Mouse (Mus musculus) kidney, postnatal 0 days (tissue): Measurements from ENCODE around the gene Hdgf. TPM values are rescaled to one million over a fixed set of nuclear protein-coding genes. Genes with fewer than 3 reads are reported as not detected.

Experiments used
- ATAC-seq: fragments of 200-750 bp; cut with Nextera tagmentation; replicated peaks from 2 replicates; pipeline ENCODE4 v1.8.0; 2017; ENCODE audit warnings: low read depth, moderate number of reproducible peaks, moderate TSS enrichment, moderate library complexity; ENCODE audit not compliant: low FRiP score
- DNase-seq: peaks from one replicate; pipeline ENCODE4 v3.0.0-alpha.2; 2016; ENCODE audit warnings: low spot score
- H3K27ac ChIP-seq: fragments of 300-500 bp; sonication (generic); 2 replicates; pipeline ENCODE4 v1.5.1; 2014; ENCODE audit warnings: mild to moderate bottlenecking
- H3K27me3 ChIP-seq: fragments of 300-500 bp; sonication (generic); 2 replicates; pipeline ENCODE4 v1.6.1; 2014; ENCODE audit warnings: low read length, mixed read lengths; ENCODE audit not compliant: insufficient read depth
- H3K36me3 ChIP-seq: fragments of 300-500 bp; sonication (generic); 2 replicates; pipeline ENCODE4 v1.6.1; 2014; ENCODE audit warnings: low read length, mixed read lengths; ENCODE audit not compliant: insufficient read depth
- H3K4me1 ChIP-seq: fragments of 300-500 bp; sonication (generic); replicated peaks from 2 replicates; pipeline ENCODE4 v1.6.1; 2014; ENCODE audit warnings: antibody characterized with exemption, low read length, mixed read lengths; ENCODE audit not compliant: insufficient read depth
- H3K4me2 ChIP-seq: fragments of 300-500 bp; sonication (generic); 2 replicates; pipeline ENCODE4 v1.6.1; 2014; ENCODE audit warnings: mild to moderate bottlenecking, low read length, moderate library complexity, mixed read lengths
- H3K4me3 ChIP-seq: fragments of 300-500 bp; sonication (generic); replicated peaks from 2 replicates; pipeline ENCODE4 v1.5.1; 2014; ENCODE audit warnings: low read depth, low read length
- H3K9ac ChIP-seq: fragments of 300-500 bp; sonication (generic); 2 replicates; pipeline ENCODE4 v1.6.1; 2014; ENCODE audit warnings: low read depth, low read length
- H3K9me3 ChIP-seq: fragments of 300-500 bp; sonication (generic); replicated peaks from 2 replicates; pipeline ENCODE4 v1.6.1; 2016; ENCODE audit warnings: low read length, inconsistent platforms, mixed read lengths
- CTCF ChIP-seq: IDR thresholded peaks from 2 replicates; pipeline ENCODE4 v1.5.1; 2016; ENCODE audit warnings: antibody characterized with exemption, low read depth, mild to moderate bottlenecking, moderate library complexity
- WGBS: fragments of 180-500 bp; shearing (Covaris S2); extraction: QIAGEN DNeasy Blood & Tissue Kit; methylation state at CpG from one replicate; pipeline ENCODE4 v1.1.7; 2014; 5-methylcytosine and 5-hydroxymethylcytosine counted together
- polyA plus RNA-seq: library from polyadenylated mRNA; unstranded; fragments of >200 nt; fragmentation: Nextera tagmentation; extraction: Ambion mirVana; gene quantifications from 2 replicates; pipeline ENCODE4 v1.2.1, GENCODE M21; 2015

Gene Hdgf
- polyA plus RNA-seq, 1 experiment from 2014 or later: 193 TPM

DNA sequence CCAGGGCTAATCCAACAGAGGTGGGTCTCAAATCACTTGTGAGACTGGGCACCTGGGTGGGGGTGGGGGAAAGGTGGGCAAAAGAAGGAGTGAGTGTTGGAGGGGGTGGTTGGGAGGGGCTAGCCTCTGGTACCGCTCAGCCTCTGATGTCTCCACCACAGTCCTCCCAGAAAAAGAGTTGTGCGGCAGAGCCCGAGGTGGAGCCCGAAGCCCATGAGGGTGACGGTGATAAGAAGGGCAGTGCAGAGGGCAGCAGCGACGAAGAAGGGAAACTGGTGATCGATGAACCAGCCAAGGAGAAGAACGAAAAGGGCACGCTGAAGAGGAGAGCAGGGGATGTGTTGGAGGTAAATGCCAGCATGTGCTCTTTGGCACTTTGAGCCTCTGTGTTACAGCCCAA, 7.8 kb downstream of the Hdgf start:
- TF ChIP-seq CTCF: no peak
- ATAC-seq (no peak), DNase-seq (no peak)
- WGBS: 91% methylated on average over 10 of the region's 10 CpGs
- Histone ChIP-seq H3K36me3 (peaks cover 37% of the 10 kb centered on the region), H3K4me2 (no peak overlapping the region), H3K27ac (no peak overlapping the region), H3K9me3 (no peaks in the 10 kb centered on the region), H3K4me1 (peaks cover 19% of the 10 kb centered on the region), H3K4me3 (no peak overlapping the region), H3K9ac (no peak overlapping the region), H3K27me3 (no peaks in the 10 kb centered on the region)

DNA sequence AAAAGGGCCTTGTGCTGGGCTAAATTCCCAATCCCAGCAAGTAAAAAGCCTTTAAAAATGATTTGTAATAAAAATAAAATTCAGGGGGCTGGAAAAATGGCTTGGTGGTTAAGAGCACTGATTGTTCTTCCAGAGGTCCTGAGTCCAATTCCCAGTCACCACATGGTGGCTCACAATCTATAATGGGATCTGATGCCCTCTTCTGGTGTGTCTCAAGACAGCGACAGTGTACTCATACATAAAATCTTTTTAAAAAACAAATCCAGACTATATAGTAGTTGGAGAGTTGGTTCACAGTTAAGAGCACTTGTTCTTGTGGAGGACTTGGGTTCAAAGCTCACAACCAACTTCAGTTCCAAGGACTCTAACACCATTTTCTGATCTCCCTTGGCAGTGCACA, 10.9 kb downstream of the Hdgf start:
- ATAC-seq (no peak), DNase-seq (no peak)
- Histone ChIP-seq H3K4me1 (peaks cover 4% of the 10 kb centered on the region; the same call in 1 of the 2 replicates), H3K4me2 (no peak overlapping the region), H3K27ac (no peak overlapping the region), H3K36me3 (peaks cover 38% of the 10 kb centered on the region), H3K9me3 (no peaks in the 10 kb centered on the region), H3K27me3 (no peaks in the 10 kb centered on the region), H3K4me3 (no peak overlapping the region), H3K9ac (no peak overlapping the region)
- WGBS: 92% methylated on average over 1 of the region's 1 CpGs
- TF ChIP-seq CTCF: peak; percentile 37; the same call in 1 of the 2 replicates

DNA sequence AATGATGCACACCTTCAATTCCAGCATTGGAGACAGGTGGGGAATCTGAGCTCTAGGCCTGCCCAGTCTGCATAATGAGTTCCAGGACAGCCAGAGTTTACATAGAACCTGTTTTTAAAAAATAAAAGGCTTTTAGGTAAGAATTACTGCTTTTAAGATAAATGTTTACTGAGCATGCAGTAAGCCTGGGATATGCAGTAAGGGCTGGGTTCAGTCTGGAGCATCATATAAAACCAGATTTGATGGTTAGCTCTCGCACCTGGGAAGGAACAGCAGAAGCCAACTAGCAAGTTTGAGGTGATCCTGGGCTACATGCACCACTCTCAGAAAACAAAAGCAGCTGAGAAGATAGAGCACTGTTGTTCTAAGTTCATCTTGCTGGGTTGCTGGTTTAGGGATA, 12.4 kb downstream of the Hdgf start:
- Histone ChIP-seq H3K9ac (no peak overlapping the region), H3K9me3 (no peaks in the 10 kb centered on the region), H3K27ac (no peak overlapping the region), H3K4me2 (peak overlapping the region; percentile 22; the same call in 1 of the 2 replicates), H3K4me3 (no peak overlapping the region), H3K27me3 (no peaks in the 10 kb centered on the region), H3K36me3 (peaks cover 49% of the 10 kb centered on the region), H3K4me1 (peaks cover 4% of the 10 kb centered on the region; the same call in 1 of the 2 replicates)
- WGBS: 97% methylated on average over 1 of the region's 1 CpGs
- TF ChIP-seq CTCF: no peak
- ATAC-seq (no peak), DNase-seq (no peak)

DNA sequence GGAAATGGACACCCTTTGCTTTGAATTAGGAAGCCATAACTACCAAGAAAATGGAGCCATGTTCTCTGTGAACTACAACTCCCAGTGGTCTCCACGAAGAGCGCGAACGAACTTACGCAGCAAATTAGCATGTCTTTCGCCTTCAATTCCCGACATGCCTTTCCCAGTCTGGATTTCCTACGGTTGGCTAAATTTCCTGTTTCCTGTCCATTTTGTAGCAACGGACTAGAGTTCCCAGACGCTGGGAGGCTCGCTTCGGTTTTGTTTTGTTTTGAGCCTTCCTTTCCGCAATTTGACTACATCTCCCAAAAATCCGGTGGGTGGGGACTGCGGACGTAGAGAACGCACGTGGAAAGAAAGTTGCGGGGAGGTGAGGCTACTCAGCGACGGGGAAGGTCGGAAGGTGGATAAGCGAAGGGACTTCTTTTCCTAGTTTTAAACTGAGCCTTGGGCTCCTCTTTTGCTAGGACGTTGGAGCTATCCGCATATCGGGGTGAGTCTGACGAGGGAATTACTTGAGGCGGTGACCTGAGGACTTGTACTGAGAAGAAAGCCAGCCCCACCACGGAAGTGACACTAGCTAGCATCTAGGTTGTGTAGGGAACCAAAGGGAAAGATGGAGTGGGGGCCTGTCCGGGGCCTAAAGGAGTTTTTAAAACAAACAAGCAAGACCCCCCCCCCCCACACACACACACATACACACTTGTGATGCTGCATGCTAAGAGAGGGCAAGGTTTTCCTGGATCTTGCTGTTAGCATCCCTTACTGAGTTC, 13.4 kb downstream of the Hdgf start, which contains the start of gene Mrpl24:
TSS of gene Mrpl24 (plus strand) at position 171 of the 773 bp plus-strand sequence.
- Histone ChIP-seq H3K27ac (peak within 1 kb of the TSS; percentile 90), H3K4me1 (peaks cover 4% of the 10 kb centered on the region; the same call in 1 of the 2 replicates), H3K27me3 (no peaks in the 10 kb centered on the region), H3K9me3 (no peaks in the 10 kb centered on the region), H3K36me3 (peaks cover 53% of the 10 kb centered on the region), H3K4me2 (peak within 1 kb of the TSS; percentile 72), H3K4me3 (peak within 1 kb of the TSS; percentile 59), H3K9ac (peak within 1 kb of the TSS; percentile 73)
- TF ChIP-seq CTCF: 0 out of 2 replicates have a peak, but pooled peaks have one; percentile 1
- under 1% methylated on average over 30 of the region's 30 CpGs for WGBS
- ATAC-seq (peak; percentile 84), DNase-seq (peak; percentile 98)

DNA sequence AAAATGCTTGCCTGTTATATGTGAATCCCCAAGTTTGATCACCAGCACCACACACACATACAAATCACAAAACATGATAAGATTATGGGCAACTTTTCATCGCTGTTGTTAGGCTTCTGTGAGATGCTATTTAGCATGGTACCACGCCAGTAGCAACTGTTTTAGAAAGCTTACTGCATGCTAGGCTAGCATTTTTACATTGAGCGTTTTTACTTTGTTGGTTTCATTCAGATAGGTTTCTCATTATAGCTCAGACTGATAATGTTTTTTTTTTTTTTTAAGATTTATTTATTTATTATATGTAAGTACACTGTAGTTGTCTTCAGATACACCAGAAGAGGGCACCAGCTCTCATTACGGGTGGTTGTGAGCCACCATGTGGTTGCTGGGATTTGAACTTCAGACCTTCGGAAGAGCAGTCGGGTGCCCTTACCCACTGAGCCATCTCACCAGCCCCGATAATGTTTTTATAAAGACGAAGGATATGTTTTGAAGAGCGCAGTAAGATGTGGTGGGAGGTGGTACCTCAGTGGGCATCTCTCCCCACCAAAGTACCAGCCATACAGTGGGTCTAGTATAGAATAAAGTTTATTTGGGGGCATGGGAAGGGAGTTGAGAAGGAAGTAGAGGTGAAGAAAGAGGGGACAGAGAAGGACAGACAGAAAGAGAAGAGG, 14.3 kb downstream of the Hdgf start:
- no peaks in the 10 kb centered on the region for H3K9me3 ChIP-seq
- peak overlapping the region; percentile 59 for H3K4me3 ChIP-seq
- DNase-seq: no peak
- ATAC-seq: no peak
- H3K9ac ChIP-seq: peak overlapping the region; percentile 73; the same call in 1 of the 2 replicates
- TF ChIP-seq CTCF: peak; percentile 38; the same call in 1 of the 2 replicates
- peaks cover 51% of the 10 kb centered on the region for H3K36me3 ChIP-seq
- peaks cover 4% of the 10 kb centered on the region; the same call in 1 of the 2 replicates for H3K4me1 ChIP-seq
- no peak overlapping the region for H3K27ac ChIP-seq
- peak overlapping the region; percentile 72 for H3K4me2 ChIP-seq
- WGBS: 64% methylated on average over 9 of the region's 9 CpGs
- H3K27me3 ChIP-seq: no peaks in the 10 kb centered on the region

DNA sequence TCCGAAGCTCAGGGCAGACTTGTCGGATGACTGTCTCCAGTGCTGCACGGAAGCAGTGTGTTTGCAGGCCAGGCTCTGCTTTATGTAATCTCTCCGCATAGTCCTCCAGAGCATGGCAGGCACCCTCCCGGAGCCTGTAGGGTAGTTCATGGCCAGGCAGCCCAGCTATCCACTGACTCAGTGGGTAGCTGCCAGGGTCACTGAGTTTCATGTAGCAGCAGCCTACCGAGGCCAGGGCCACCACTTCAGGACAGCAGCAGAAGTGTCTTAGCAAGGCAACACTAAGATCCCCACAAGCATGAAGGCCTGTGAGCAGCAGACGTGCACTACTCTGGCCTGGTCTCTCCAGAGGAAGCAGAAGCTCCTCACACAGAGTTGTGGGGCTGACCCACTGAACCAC, 18.9 kb downstream of the Hdgf start:
- no peak for DNase-seq
- Histone ChIP-seq H3K4me2 (no peak overlapping the region), H3K27ac (no peak overlapping the region), H3K36me3 (peaks cover 43% of the 10 kb centered on the region), H3K4me1 (peaks cover 3% of the 10 kb centered on the region; the same call in 1 of the 2 replicates), H3K9ac (no peak overlapping the region), H3K27me3 (no peaks in the 10 kb centered on the region), H3K9me3 (no peaks in the 10 kb centered on the region), H3K4me3 (no peak overlapping the region)
- no peak for ATAC-seq
- 86% methylated on average over 7 of the region's 7 CpGs for WGBS
- no peak for TF ChIP-seq CTCF
